Mouse (Mus musculus): ENCODE measurements around the gene Aifm3.

The Aifm3 gene

DNA sequence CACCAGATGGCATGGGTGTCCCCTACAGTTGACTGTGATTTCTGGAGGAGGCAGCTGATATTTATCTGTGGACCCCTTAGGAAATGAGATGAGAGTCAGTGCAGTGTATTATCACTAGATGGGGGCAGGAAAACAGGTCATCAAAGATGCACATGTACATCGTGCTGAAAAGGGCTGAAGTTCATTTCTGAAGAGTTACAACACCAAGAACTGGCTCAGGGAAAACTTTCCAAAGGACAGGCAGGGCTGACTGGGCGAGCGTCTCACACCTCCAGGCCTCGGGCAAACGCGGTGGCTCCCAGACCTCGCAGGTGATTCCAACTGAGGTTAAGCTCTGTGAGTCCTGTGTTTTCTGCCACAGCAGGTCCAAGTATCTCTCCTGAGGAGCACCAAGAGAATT, 63.4 kb downstream of the Aifm3 start:
- DNase-seq (ENCODE audit: low spot score in 2 of 2): peak in 1 of 2 experiments; percentile 11

DNA sequence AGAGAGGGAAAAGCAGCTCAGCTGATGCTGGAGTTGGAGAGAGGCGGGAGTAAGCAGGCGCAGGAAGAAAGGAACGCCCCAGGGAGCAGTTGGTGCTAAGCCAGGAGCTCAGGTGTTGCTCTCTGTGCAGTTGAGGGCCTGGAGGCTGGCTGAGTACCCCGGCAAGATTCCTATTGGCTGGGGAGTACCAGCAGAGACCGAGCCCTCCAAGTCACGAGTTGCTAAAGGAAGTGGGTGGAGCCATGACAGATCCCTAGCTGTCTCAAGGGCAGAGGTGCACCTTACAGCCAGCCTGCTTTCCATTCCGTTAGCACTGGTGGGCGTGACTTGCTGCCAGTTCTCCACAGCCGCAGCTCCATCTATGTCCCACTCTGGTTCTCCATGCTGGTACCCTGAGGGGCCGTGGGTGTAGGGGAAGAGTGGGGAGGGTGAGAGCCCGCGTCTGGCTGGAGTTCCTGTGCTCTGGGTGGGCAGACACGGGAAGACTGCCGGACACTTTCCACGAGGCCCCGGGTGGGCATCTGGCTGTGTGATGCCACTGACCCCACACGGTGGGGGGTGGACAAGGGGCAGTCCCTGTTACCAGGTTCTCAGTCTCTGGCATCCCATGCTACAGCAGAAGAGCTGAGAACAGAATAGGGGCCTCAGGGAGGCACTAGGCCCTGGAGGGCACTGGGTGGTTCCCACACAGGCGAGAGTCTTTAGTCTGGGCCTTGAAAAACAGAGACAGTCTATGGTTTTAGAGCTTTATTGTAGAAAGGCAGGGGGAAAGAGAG, 64.7 kb downstream of the Aifm3 start:
- DNase-seq (ENCODE audit: low spot score in 2 of 2): peak in 1 of 2 experiments; percentile 36

DNA sequence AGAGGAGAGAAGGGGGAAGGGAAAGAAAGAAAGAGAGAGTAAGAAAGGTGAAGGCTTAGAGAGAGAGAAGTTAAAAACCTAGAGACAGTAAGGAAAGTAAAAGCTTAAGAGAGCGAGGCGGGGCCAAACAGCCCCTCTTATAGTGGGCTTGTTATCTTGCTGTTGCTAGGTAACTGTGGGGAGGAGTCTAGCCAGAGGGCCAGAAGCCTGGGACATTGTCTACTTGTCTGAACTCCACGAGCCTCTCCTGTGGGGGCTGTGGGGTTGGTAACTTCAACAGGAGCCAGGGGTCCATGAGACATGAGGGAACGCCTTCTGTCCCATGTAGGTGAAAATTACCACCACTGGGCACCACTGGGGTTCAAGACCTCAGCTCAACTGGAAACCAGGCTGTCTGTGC, 65.3 kb downstream of the Aifm3 start:
- DNase-seq (ENCODE audit: low spot score in 2 of 2): peak in 1 of 2 experiments; percentile 9

DNA sequence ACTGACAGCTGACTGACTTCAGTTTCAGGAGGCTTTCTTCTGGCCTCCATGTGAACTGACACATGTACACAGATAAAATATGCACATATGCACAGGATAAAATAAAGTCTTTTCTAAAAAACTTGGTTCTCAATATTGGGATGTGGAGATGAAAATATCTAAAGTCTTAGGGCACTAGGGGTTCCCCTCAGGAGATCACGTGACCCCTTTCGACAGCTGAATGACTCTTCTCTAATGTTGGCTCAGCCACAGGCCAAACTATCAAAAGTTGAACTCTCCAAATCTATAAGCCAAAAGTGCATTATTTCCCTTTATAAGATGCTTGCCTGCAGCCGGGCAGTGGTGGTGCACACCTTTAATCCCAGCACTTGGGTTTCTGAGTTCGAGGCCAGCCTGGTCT, 66.8 kb downstream of the Aifm3 start:
- DNase-seq (ENCODE audit: low spot score in 2 of 2): peak in 1 of 2 experiments; percentile 4

DNA sequence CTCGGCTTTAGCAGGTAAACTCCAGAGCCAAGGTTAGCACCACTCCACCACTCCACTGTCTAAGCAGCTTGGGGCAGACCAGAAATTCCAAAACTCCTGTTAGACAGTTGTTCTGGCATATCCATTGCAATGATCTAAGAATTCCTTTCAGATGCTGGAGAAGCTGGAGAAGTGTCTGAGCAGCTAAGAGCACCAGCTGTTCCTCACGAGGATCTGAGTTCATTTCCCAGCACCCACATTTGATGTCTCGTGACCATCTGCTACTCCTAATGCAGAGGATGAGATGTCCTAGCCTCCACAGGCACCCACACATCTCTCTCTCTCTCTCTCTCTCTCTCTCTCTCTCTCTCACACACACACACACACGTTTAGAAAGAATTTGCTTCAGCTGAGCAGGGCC, 67.5 kb downstream of the Aifm3 start:
- peak in 1 of 2 experiments; percentile 5 for DNase-seq (ENCODE audit: low spot score in 2 of 2)

Data from right cerebral cortex, postnatal 10 days (tissue).